Mouse (Mus musculus) limb, embryonic 14.5 days (tissue): ENCODE data around the gene Etnk1. TPM values are rescaled to one million over a fixed set of nuclear protein-coding genes. Genes with fewer than 3 reads are reported as not detected.

ENCODE experiments used
- ATAC-seq: fragments of 200-750 bp; cut with Nextera tagmentation; 2 replicates; pipeline ENCODE4 v1.8.0; 2017; ENCODE audit warnings: low read depth, moderate number of reproducible peaks, moderate TSS enrichment; ENCODE audit not compliant: low FRiP score
- DNase-seq: peaks from one replicate; pipeline ENCODE4 v3.0.0-alpha.2; 2015; ENCODE audit warnings: low spot score
- H3K27ac ChIP-seq: fragments of 300-500 bp; sonication (generic); replicated peaks from 2 replicates; pipeline ENCODE4 v1.5.1; 2014; ENCODE audit warnings: low read depth, mild to moderate bottlenecking, low read length, moderate library complexity, mixed read lengths
- H3K27me3 ChIP-seq: fragments of 300-500 bp; sonication (generic); 2 replicates; pipeline ENCODE4 v1.6.1; 2014; ENCODE audit warnings: low read length, mixed read lengths; ENCODE audit not compliant: control insufficient read depth, insufficient read depth
- H3K36me3 ChIP-seq: fragments of 300-500 bp; sonication (generic); 2 replicates; pipeline ENCODE4 v1.6.1; 2014; ENCODE audit warnings: mild to moderate bottlenecking, low read length, moderate library complexity, mixed read lengths; ENCODE audit not compliant: control insufficient read depth, insufficient read depth
- H3K4me1 ChIP-seq: fragments of 300-500 bp; sonication (generic); 2 replicates; pipeline ENCODE4 v1.6.1; 2014; ENCODE audit warnings: antibody characterized with exemption, low read length, mixed read lengths; ENCODE audit not compliant: control insufficient read depth, insufficient read depth
- H3K4me2 ChIP-seq: fragments of 300-500 bp; sonication (generic); replicated peaks from 2 replicates; pipeline ENCODE4 v1.6.1; 2014; ENCODE audit warnings: low read depth, mild to moderate bottlenecking, low read length, moderate library complexity; ENCODE audit not compliant: severe bottlenecking
- H3K4me3 ChIP-seq: fragments of 300-500 bp; sonication (generic); replicated peaks from 2 replicates; pipeline ENCODE4 v1.5.1; 2014; ENCODE audit warnings: low read length
- H3K9ac ChIP-seq: fragments of 300-500 bp; sonication (generic); 2 replicates; pipeline ENCODE4 v1.6.1; 2014; ENCODE audit warnings: mild to moderate bottlenecking, low read depth, low read length, moderate library complexity; ENCODE audit not compliant: severe bottlenecking
- H3K9me3 ChIP-seq: fragments of 300-500 bp; sonication (generic); 2 replicates; pipeline ENCODE4 v1.6.1; 2016; ENCODE audit warnings: low read length; ENCODE audit not compliant: control insufficient read depth
- POLR2A ChIP-seq: fragments of 200-500 bp; IDR thresholded peaks from 2 replicates; pipeline ENCODE4 v1.8.0; 2012; ENCODE audit warnings: inconsistent platforms, mild to moderate bottlenecking, moderate library complexity, borderline replicate concordance; ENCODE audit not compliant: insufficient read depth, insufficient read length; ENCODE audit errors: extremely low read depth
- WGBS: fragments of 180-500 bp; shearing (Covaris S2); extraction: QIAGEN DNeasy Blood & Tissue Kit; methylation state at CpG from one replicate; pipeline ENCODE4 v1.1.7; 2014; 5-methylcytosine and 5-hydroxymethylcytosine counted together
- polyA plus RNA-seq, 2 experiments: library from polyadenylated mRNA; depleted of rRNA in 1 of 2; stranded (reverse) in 1 of 2; unstranded in 1 of 2; fragments of >200 nt; fragmentation: Nextera tagmentation in 1 of 2; extraction: Ambion mirVana in 1 of 2; gene quantifications; 2 replicates each; pipeline versions ENCODE4 v1.2.1 to v1.2.3; 2012 to 2014

Gene Etnk1
- polyA plus RNA-seq, 2 experiments: 22.0 to 72.9 TPM

GRCm38 (mm10) chr6:143176591-143176990 is 9.6 kb downstream of the Etnk1 start:
- Histone ChIP-seq H3K27me3 (no peaks in the 10 kb centered on the region), H3K9me3 (no peaks in the 10 kb centered on the region), H3K9ac (no peak overlapping the region), H3K27ac (no peak overlapping the region), H3K4me2 (no peak overlapping the region), H3K4me3 (no peak overlapping the region), H3K36me3 (peaks cover 16% of the 10 kb centered on the region), H3K4me1 (peaks cover 11% of the 10 kb centered on the region)
- WGBS: 81% methylated on average over 9 of the region's 9 CpGs
- ATAC-seq (no peak), DNase-seq (no peak)
- TF ChIP-seq POLR2A: no peak

DNA sequence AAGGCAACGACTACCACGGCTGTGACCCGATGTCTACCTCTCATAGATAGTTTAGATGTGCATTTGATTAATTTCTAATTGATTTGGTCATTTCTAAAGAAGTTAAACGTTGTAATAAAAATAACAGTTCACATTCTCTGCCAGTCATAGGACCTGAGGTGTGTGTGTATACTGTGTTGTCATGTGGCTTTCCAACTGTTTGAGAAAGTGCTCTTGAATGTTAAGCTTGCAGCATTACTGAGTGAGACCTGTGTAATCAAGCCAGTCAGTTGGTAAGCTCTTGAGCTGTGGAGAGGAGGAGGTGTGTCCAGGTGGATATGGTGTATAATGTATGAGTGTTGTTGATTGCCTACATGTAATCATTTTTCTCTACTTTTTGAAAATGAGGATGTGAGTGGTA is 12.2 kb downstream of the Etnk1 start:
- Histone ChIP-seq H3K27me3 (no peaks in the 10 kb centered on the region), H3K4me2 (no peak overlapping the region), H3K9me3 (no peaks in the 10 kb centered on the region), H3K27ac (no peak overlapping the region), H3K36me3 (peaks cover 31% of the 10 kb centered on the region), H3K4me1 (peaks cover 8% of the 10 kb centered on the region; the same call in 1 of the 2 replicates), H3K4me3 (no peak overlapping the region), H3K9ac (no peak overlapping the region)
- ATAC-seq (no peak), DNase-seq (no peak)
- TF ChIP-seq POLR2A: no peak
- WGBS: 88% methylated on average over 4 of the region's 4 CpGs

DNA sequence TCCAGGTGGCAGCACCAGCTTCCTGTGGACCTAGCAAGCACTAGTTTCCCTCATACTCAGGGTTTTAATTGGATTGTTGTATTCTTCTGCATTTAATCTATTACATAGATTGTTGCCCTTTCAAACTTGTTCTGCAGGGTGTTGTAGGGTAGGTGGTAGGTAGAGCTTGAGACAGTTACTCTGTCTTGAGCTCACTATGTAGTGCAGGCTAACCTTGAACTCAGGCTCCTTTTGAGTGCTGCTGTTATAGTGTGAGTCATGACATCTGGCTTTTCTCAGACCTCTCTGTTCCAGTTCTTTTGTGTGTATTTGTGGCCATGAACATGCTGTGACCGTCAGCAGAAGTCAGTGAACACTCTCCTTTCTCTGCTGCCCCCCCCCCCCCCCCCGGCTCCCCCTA is 12.7 kb downstream of the Etnk1 start:
- WGBS: 84% methylated on average over 2 of the region's 2 CpGs
- DNase-seq (no peak), ATAC-seq (no peak)
- peaks cover 6% of the 10 kb centered on the region; the same call in 1 of the 2 replicates for H3K4me1 ChIP-seq
- H3K27me3 ChIP-seq: no peaks in the 10 kb centered on the region
- H3K4me3 ChIP-seq: no peak overlapping the region
- no peak overlapping the region for H3K27ac ChIP-seq
- no peak for TF ChIP-seq POLR2A
- no peak overlapping the region for H3K4me2 ChIP-seq
- H3K9ac ChIP-seq: no peak overlapping the region
- no peaks in the 10 kb centered on the region for H3K9me3 ChIP-seq
- H3K36me3 ChIP-seq: peaks cover 31% of the 10 kb centered on the region

- Histone ChIP-seq H3K9me3 (no peaks in the 10 kb centered on the region), H3K4me1 (peaks cover 2% of the 10 kb centered on the region; the same call in 1 of the 2 replicates), H3K27me3 (no peaks in the 10 kb centered on the region), H3K4me3 (no peak overlapping the region), H3K36me3 (peaks cover 34% of the 10 kb centered on the region), H3K27ac (no peak overlapping the region), H3K4me2 (no peak overlapping the region), H3K9ac (no peak overlapping the region)
- TF ChIP-seq POLR2A: no peak
- 91% methylated on average over 14 of the region's 14 CpGs for WGBS
- no peak for ATAC-seq
- no peak for DNase-seq
Observed at GRCm38 (mm10) chr6:143180511-143180910, 13.5 kb downstream of the Etnk1 start.

DNA sequence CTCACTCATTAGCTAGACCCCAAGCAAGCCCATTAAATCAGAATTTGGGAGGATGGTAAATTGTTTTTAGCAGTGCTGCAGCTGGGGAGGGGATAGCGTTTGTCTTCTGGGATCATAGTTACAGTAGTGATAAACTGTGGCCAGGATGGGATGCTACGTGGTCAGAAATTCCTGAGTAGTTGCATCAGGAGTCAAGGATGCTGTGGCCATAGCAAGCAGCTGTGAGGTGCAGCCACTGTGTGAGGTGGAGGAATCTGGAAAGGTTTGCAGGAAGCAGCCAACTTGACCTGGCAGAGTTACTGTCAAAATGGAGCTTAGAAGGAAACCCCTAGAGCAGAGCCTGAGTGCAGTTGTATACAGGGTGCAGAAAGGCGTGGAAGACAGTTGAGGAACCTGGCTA is 17.1 kb downstream of the Etnk1 start:
- no peak overlapping the region for H3K9ac ChIP-seq
- H3K4me2 ChIP-seq: no peak overlapping the region
- 89% methylated on average over 3 of the region's 3 CpGs for WGBS
- DNase-seq (no peak), ATAC-seq (no peak)
- no peaks in the 10 kb centered on the region for H3K4me1 ChIP-seq
- peaks cover 39% of the 10 kb centered on the region for H3K36me3 ChIP-seq
- no peak for TF ChIP-seq POLR2A
- no peaks in the 10 kb centered on the region for H3K9me3 ChIP-seq
- H3K27ac ChIP-seq: no peak overlapping the region
- H3K27me3 ChIP-seq: no peaks in the 10 kb centered on the region
- H3K4me3 ChIP-seq: no peak overlapping the region

DNA sequence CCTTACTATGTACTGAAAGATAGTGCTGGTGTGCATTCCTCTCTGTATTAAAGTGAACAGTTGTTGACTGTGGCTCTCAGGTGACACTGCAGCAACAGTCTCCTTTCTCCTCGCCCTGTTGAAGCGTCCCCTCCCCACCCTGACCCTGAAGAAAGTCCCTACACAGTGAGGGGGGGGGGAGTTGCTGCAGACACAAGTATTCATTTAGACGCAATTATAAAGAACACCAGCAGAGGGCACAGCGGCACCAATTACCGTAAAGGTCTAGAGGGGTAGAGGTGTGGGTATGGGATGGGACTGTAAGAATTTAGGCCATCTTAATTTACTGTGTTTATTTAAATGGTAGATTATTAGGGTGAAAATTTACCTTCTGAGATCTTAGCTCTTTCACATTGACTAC is 17.7 kb downstream of the Etnk1 start:
- 71% methylated on average over 5 of the region's 5 CpGs for WGBS
- H3K36me3 ChIP-seq: peaks cover 39% of the 10 kb centered on the region
- H3K4me3 ChIP-seq: no peak overlapping the region
- no peaks in the 10 kb centered on the region for H3K27me3 ChIP-seq
- no peak for DNase-seq
- TF ChIP-seq POLR2A: no peak
- no peak for ATAC-seq
- H3K4me2 ChIP-seq: no peak overlapping the region
- H3K9ac ChIP-seq: no peak overlapping the region
- H3K4me1 ChIP-seq: no peaks in the 10 kb centered on the region
- H3K27ac ChIP-seq: no peak overlapping the region
- H3K9me3 ChIP-seq: no peaks in the 10 kb centered on the region
